Mouse (Mus musculus): ENCODE measurements at regions not wholly inside any gene's neighbourhood (a gene's known extent, or its start where the extent isn't known, plus 50 kb on each side); places are given as distances from the start of the nearest gene placed in this dataset.

DNA sequence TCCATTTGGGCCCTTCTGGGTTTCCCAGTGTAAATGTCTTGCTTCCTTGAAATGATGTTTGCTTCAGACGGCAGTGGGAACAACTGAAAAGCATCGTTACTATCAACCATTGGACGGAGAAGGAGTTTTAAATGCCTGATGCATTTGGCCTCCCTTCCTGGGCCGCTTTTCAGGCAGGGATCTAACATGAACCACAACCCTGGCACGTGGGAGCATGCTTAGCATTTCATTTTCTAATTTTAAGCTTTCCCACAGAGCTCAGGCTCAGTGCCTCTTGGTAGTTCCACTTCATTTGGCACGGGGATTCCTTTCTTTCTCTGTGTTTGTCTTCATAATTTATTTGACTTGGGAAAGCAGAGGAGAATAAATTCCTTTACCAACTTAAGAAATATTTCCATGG is 406.6 kb upstream of the Nbea start:
- intact Hi-C loops (cut with DNase I), result no loop called here
- DNase-seq (ENCODE audit: low spot score), result no peak

DNA sequence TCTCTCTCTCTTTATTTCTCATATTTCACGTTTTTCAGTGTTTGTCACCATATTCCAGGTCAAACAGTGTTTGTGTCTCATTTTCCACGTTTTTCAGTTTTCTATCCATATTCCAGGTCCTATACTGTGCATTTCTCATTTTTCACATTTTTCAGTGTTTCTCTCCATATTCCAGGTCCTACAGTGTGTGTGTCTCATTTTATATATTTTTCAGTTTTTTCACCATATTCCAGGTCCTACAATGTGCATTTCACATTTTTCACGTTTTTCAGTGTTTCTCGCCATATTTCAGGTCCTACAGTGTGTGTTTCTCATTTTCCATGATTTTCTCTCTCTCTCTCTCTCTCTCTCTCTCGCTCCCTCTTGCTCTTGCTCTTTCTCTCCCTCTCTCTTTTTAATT is 391.9 kb upstream of the Nbea start:
- intact Hi-C loops (cut with DNase I), result no loop called here

DNA sequence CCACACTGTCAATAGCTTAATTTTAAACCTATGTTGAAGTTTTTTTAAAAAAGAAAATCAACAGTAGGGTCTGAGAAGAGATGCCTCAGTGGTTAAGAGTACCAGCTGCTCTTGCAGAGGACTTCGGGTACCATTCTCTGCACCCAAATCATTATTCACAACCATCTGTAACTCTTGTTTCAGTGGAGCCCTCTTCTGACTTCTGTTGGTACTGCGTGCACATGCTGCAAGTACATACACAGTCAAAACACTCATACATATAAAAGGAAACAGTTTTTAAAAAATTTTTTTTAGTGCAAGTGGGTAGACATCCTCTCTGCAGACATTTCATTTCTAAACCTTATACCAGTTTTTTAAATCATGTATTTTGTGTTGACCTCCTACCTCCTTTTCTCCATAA is 352.7 kb upstream of the Nbea start:
- intact Hi-C loops (cut with DNase I), result no loop called here
- no peak for DNase-seq (ENCODE audit: low spot score)

More for the DNA sequence above, 391.9 kb upstream of the Nbea start:
- DNase-seq (ENCODE audit: low spot score), result no peak

DNA sequence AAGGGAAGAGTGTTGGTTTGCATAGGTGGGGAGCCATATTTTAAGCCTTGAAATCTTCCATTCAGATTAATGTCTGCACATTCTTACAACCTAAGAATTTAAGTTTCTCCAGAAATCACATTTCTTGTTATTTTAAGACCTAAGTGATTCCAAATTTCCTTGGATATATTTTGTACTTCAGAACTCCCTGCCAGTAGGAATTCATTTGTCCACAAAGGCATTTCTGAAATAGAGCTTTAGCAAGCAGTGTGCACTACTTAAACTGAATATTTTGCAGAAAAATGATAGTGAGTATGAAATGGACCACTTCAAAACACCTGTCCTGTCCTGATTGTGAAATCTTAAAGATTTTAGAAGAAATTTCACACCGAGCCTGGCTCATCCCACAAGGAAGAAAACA is 320.9 kb upstream of the Nbea start:
- no peak for DNase-seq (ENCODE audit: low spot score)
- intact Hi-C loops (cut with DNase I), result no loop called here

DNA sequence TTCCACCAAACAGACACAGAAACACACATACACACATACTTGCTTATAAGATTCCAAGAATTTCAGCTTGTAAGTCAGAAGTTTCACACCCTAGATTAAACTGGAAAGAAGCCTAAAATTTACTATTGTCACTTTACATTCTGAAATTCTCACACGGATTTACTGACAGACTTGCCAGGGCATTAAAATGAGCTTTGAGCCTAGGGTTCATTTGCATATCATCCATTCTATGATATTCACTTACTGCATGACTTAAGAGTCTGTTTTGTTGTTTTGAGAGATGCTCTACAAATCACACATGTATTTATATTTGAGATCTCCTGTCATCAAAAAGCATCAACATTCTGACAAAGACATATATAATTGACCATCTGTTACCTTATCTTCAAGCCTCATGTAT is 315.8 kb upstream of the Nbea start:
- intact Hi-C loops (cut with DNase I), result no loop called here
- no peak for DNase-seq (ENCODE audit: low spot score)

DNA sequence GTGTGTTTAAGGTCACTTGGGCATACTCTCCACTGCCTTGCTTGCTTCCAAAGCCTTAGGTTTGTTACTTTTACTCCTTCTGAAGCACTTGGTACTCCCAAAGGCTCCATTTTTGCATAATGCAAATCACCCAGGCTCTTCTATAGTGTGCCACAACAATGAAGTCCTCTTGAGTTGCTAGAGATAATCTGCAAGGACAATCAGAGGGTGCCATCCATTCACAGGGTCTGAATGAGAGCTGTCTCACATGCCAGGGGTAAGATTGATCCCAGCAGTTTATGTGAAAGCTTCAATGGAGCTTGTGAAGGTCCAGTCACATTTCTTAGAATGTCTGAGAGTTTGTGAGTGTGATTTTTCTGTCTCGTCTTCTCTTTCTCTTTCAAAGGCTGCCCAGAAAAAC is 310.4 kb upstream of the Nbea start:
- intact Hi-C loops (cut with DNase I), result no loop called here

DNA sequence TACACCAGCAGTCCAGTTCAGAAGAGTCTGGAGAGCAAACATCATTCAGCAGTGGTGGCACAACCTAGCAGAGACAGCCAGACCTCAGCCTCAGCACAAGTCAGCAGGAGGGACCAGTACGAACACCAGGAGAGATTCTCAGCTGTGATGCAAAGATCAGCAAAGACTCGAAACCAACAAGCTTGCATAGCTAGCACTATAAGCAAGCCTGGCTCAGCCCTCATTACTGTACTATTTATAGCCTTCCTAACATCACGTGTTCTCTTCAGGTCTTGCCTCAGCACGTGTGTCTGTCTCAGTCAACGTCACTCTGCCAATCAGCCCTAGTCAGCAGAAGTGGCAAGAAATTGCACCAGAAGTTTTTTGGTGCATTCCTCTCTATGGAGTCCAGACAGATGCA is 305.7 kb upstream of the Nbea start:
- DNase-seq (ENCODE audit: low spot score), result no peak
- intact Hi-C loops (cut with DNase I), result no loop called here

More for the DNA sequence above, 310.4 kb upstream of the Nbea start:
- DNase-seq (ENCODE audit: low spot score), result no peak

DNA sequence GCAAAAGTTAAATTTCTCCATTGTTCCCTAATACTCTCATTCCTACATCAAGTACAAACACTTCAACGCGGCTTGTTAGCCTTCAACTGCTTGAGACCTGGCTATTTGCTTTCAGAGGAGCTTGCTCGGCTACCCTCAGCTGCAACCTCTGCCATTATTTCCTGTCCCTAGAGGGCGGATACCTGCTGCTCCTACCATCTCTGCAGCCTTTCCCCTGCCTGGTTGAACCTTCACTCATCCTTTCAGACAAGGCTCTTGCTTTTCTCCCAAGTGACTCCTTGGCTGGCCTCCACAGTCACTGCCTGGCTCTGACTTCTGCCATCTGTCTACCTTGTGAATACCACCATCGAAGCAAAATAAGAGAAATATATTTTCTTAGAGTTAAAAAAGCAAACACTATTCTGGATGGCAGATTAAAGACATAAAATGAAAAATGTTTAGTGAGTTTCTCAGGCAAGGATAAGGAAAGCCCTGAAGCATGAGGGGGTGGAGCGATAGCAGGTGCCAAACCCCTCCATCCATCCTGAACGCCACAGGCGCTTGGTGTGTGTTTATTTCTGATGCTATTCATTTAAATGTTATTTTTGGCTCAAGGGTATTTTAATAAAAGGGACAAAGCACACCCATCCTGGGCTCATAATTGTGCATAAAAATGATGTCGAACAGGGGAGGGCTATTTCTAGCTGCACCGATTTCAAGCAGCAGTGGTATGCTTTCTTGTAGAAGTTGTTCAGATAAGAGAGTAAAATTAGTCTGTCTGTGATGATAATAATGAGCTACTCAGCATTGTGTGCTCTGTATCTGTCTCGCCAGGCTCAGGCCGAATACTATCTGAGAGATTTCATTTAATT is 302.3 kb upstream of the Nbea start:
- intact Hi-C loops (cut with DNase I), result no loop called here
- DNase-seq (ENCODE audit: low spot score), result no peak

DNA sequence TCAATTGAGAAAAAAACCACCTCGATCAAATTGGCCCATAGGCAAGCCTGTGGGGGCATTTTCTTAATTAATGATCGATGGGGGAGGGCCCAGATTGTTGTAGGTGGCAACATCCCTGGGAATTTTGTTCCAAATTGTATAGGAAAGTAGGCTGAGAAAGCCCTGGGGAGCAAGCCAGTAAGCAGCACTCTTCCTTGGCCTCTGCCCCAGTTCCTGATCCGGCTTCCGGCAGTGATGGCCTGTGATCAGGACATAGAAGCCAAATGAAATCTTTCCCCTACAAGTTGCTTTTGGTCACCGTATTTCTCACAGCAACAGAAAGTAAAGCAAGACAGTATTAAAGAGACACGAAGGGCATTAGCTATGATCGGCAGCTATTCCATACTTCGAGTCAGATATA is 300.6 kb upstream of the Nbea start:
- intact Hi-C loops (cut with DNase I), result no loop called here

DNA sequence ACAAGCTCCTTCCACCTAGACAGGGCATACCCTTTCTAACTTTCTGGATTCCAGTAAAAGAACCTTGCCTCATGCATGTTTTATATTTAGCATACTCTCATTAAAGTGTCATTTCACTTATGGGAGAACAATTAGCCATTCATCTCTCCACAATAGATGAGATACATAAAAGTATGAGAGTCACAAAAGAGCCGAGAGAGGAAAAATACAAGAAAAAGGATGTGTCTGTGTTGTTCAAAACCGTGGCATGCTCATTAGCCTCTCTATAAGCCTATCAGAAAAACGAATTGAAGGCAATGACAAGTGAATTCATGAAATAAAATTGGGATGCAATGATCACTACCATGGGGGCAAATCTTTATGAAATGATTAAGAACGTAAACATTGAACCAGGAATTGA is 299.9 kb upstream of the Nbea start:
- intact Hi-C loops (cut with DNase I), result no loop called here
- DNase-seq (ENCODE audit: low spot score), result no peak

More for the DNA sequence above, 300.6 kb upstream of the Nbea start:
- DNase-seq (ENCODE audit: low spot score), result no peak

DNA sequence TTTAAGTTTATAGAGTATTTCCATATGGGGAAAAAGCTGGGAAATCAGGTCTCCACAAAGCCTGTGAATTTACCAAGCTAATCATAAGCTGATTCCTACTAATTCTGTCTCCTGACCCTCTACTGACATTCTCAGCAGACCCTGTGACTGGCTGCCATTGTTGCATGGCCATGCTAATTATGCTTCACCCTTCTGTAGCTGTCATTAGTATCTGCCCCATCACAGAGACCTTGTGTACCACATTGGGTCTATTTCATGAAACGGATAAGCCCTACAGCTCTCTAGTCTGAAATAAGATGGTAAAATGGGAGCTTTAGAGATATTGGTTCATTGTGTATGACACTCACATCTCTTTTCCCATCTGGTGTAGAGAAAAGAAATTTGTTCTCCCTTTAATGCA is 296.0 kb upstream of the Nbea start:
- intact Hi-C loops (cut with DNase I), result no loop called here
- DNase-seq (ENCODE audit: low spot score), result no peak

DNA sequence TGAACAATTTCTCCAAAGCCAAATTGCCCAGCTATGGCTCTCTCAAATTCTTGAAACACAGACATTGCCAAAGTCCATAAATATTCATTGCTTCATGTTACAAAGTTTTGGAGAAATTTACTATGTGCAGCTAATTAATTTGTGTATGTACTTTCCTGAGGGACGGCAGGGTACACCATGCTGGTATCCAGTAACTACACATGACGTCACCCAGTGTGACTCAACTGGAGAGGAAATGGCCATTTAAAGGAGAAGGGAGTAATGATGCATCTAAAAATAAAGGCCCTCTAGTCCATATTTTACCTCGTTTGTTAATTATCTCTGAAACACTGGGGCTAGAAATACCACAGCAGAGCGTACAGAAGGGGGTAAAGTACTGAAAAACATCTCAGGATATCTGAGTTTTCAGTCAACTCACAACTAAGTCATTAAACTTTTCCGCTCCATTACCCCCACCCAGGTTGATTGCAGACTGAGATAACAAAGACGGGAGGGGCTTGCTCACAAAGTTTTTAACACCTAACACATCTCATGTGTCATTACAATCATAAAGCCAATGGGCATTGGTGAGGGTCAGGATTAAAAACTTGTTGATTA is 295.1 kb upstream of the Nbea start:
- DNase-seq (ENCODE audit: low spot score), result no peak
- intact Hi-C loops (cut with DNase I), result no loop called here

DNA sequence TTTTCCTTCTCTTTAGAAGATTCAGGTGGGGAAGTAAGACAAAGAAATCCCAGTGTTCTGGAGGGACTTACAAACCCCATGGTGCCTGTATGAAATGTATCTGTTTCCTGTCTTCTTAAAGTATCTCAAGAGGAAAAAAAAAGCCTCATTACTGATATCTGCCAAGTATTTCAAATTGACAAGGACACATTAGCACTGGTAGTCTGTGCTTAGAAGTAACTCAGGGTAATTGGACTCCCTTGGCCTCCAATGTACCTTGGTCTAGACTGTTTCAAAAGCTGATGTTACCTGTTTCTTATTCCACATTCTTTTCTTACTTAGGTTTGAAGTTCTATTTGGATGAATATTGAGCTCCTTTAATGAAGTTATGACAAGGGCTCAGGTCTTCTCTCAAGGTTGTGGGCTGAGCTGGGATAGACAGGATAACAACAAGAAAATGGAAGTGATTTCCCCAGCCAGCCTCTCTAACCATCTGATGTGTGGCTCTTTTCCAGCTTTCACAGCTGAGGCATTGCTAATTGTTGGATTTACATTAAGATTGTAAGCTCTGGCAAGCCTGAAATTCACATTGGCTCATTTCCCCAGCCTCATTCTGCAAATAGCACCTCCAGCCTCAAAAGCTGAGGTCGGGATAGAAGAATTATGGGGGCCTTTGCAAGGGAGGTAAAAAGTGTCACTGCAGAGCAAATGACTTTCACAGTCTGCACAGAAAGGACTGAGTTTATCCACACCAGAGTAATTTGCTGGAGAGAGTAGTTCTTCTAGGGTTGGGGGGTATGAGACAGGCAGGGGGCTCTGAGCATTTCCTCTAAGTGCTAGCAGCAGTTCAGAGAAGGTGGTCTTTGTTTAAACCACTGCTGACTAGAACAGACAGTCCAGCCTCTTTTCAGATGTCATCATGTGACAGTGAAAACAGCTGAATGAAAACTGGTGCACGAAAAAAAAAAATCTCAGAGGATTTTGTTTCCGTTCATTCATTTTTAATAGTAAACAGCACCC is 292.3 kb upstream of the Nbea start:
- intact Hi-C loops (cut with DNase I), result no loop called here

DNA sequence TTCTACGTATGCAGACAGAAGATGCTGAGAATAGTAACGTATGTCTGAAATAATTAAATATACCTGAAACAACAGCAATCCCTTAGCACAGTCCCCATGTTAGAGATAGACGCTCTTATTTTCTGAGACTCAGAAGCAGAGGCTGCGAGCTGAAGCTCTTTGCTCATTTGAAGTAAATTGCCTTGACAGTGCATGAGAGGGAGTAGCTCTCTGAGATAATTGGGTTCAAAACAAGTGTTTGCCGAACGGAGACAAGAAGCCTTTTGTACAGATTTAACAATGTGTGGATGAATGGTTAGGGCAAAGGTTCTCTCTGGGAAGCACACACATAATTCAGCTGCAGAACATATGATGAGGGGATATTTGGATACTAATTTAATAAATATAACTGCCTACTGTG is 289.1 kb upstream of the Nbea start:
- intact Hi-C loops (cut with DNase I), result no loop called here
- DNase-seq (ENCODE audit: low spot score), result no peak

More for the DNA sequence above, 292.3 kb upstream of the Nbea start:
- no peak for DNase-seq (ENCODE audit: low spot score)

DNA sequence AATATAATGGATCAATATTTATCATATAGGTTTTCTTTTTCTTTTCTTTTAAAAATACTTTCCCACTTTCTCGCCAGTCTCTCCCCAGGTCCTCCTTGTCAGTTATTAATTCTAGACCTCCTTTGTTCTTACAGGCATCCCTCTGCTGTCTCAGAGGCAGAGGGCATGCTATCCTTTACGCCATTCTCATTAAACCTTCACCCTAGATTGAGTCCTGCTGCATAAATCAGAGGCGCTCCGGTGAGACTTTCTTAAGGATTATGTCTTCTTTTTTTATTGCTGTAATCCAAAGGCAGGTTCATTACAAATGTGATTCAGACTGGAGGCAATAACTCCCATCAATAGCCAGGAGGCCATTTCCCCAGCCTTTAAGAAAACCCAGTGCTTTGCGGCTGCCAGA is 288.3 kb upstream of the Nbea start:
- DNase-seq (ENCODE audit: low spot score), result no peak
- intact Hi-C loops (cut with DNase I), result no loop called here

DNA sequence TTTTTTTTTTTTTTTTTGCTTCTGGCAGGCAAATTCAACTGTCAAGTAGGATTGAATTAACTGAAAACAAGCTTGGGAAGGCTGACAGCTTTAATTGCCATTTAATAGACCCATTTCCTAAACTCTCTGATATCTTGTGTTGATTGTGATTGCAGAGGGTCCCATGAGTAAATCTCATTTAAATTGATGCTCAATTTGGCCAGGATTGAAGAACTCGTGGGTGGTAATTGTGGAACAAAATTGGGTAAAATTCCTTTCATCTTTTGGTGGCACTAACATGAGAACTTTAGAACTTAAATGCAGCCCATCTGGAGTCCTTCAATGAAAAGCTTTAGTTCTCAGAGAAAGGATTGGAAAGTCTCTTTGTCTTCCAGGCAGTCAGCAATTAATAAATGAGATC is 287.7 kb upstream of the Nbea start:
- intact Hi-C loops (cut with DNase I), result no loop called here
- no peak for DNase-seq (ENCODE audit: low spot score)

DNA sequence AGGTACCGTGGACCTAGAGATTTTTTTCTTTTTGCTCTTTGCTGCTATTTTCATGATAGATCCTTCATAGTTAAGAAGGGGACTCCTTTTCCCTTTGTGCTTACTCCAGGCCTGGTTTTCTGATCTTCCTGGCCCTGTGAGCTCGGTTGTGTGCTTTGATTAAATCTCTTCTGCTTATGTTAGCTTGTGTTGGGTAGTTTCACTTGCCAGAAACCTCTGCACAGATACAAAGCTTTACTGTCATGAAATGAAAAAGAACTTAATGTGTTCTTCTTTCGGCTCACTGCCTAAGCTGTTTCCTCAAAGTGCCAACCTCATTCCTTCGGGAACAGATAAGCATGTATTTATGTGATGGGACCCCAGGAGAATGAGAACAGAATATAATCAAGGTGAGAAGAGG is 274.1 kb upstream of the Nbea start:
- no peak for DNase-seq (ENCODE audit: low spot score)
- intact Hi-C loops (cut with DNase I), result no loop called here

DNA sequence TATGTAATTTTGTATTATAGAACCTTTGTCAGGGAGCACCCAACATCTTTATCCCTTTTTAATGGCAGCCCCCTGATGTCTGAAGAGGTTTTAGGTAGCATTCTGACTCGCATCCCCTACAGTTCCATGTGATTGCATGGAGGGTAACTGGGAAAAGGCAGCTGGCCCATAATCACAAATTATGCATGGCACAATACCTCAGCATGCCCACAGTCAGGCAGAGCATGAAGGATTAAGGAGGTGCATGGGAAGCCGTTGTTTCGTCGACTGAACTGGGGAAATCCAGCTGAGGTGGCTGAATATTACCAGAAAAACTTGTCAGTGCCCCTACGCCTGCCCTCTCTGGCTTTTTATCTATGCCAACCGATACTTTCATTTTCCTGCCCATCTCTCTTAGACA is 272.8 kb upstream of the Nbea start:
- no peak for DNase-seq (ENCODE audit: low spot score)
- intact Hi-C loops (cut with DNase I), result no loop called here

DNA sequence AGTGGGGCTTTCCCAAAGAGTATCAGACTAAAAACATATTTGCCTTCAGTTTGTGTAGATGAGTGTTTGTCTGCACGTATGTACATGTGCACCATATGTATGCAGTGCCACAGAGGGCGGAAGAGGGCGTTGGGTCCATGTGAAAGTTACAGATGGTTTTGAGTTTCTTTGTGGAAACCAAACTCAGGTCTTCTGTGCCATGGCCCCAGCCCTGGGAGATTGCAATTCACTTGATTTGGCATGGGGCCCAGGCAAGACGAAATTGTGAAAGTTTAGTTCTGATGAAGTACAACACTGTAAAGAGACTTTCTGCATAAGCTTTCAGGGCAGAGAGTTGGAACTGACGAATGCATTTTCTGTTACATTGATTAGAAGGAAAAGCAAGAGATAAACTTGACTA is 255.4 kb upstream of the Nbea start:
- intact Hi-C loops (cut with DNase I), result no loop called here
- DNase-seq (ENCODE audit: low spot score), result no peak

DNA sequence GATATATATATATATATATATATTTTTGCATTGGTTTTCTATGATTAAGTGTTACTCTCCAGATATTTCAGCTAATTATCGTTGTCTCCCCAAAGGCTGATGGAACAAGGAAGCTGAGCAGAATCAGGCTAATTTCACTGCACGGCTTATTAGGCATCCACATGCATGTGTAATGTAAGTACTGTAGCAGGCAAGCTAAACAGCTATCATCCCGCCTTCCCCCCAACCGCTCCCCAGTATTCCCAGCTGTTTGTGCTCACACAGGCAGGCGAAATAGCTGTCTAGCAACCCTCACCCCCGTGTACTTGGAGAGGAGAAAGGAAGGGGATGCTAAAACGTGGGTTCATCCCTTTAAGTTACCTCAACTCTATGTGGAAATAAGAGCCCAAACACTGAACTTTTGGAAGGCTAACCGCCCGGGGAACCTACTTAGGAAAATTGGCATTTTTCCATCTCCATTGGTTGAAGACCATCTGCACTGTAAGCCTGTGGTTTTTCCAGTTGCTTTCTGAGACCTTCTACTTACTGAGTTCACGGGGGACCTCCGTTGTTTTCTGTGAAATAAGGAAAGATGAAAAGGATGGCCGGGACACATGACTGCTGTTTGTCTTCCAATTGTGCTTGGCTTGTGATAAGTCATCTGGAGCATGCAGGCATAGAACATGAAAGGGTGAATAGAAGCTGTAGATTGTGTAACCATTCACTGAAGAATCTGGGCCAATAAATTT is 254.7 kb upstream of the Nbea start:
- intact Hi-C loops (cut with DNase I), result no loop called here
- DNase-seq (ENCODE audit: low spot score), result no peak

All from heart, postnatal 25 days (tissue).